Mouse (Mus musculus) C2C12 (cell line): ENCODE results near the gene Il1rapl2. TPM values are rescaled to one million over a fixed set of nuclear protein-coding genes. Genes with fewer than 3 reads are reported as not detected.
A peak's percentile ranks its signal among the peaks of the same experiment; 100 is the strongest.

ENCODE experiments used
- H3K27me3 ChIP-seq: one replicate; pipeline ENCODE4 v1.6.1; 2011; ENCODE audit not compliant: control insufficient read depth, insufficient read depth, insufficient read length
- H3K36me3 ChIP-seq: one replicate; pipeline ENCODE4 v1.6.1; 2011; ENCODE audit not compliant: control insufficient read depth, insufficient read depth
- H3K4me3 ChIP-seq: one replicate; pipeline ENCODE4 v1.5.1; 2011; ENCODE audit warnings: mild to moderate bottlenecking, control low read depth; ENCODE audit not compliant: poor library complexity, insufficient read depth, severe bottlenecking
- H3K79me2 ChIP-seq: one replicate; pipeline ENCODE4 v1.6.1; 2011; ENCODE audit not compliant: control insufficient read depth, insufficient read depth
- H3K79me3 ChIP-seq: one replicate; pipeline ENCODE4 v1.6.1; 2011; ENCODE audit warnings: low read depth, control low read depth
- H3ac ChIP-seq: one replicate; pipeline ENCODE3; 2011; ENCODE audit warnings: low read depth; ENCODE audit not compliant: control insufficient read depth, insufficient read length
- CEBPB ChIP-seq: IDR thresholded peaks from one replicate; pipeline ENCODE4 v1.6.1; 2011; ENCODE audit warnings: low read depth, mild to moderate bottlenecking, control low read depth, moderate library complexity
- CTCF ChIP-seq: IDR thresholded peaks from one replicate; pipeline ENCODE4 v1.5.1; 2011; ENCODE audit not compliant: control insufficient read depth, insufficient read depth, insufficient read length
- FOSL1 ChIP-seq: IDR thresholded peaks from one replicate; pipeline ENCODE4 v1.8.0; 2011; ENCODE audit warnings: mild to moderate bottlenecking, low read length; ENCODE audit not compliant: poor library complexity, insufficient read depth, severe bottlenecking
- MAX ChIP-seq: IDR thresholded peaks from one replicate; pipeline ENCODE4 v1.6.1; 2011; ENCODE audit warnings: mild to moderate bottlenecking, control low read depth
- MYOD1 ChIP-seq: IDR thresholded peaks from one replicate; pipeline ENCODE4 v1.6.1; 2011; ENCODE audit warnings: low read depth; ENCODE audit not compliant: control insufficient read depth, insufficient read length
- MYOG ChIP-seq: IDR thresholded peaks from one replicate; pipeline ENCODE4 v1.6.1; 2011; ENCODE audit not compliant: control insufficient read depth, insufficient read length; ENCODE audit errors: extremely low read depth
- USF1 ChIP-seq: IDR thresholded peaks from one replicate; pipeline ENCODE4 v1.6.1; 2011; ENCODE audit warnings: low read depth, mild to moderate bottlenecking, control low read depth, moderate library complexity
- polyA plus RNA-seq: library from polyadenylated mRNA; unstranded; fragments of >200 nt; fragmentation: generic; extraction: Trizol; gene quantifications from one replicate; pipeline ENCODE4 v1.2.1, GENCODE M21; 2012; ENCODE audit warnings: missing spikeins

Gene Il1rapl2
- polyA plus RNA-seq, 1 experiment, result not detected

- Histone ChIP-seq H3K79me2 (no peaks in the 10 kb centered on the region), H3ac (no peak overlapping the region), H3K27me3 (no peaks in the 10 kb centered on the region), H3K36me3 (no peaks in the 10 kb centered on the region), H3K4me3 (no peak overlapping the region), H3K79me3 (no peaks in the 10 kb centered on the region)
- TF ChIP-seq MYOG (no peak), FOSL1 (peak; percentile 12), MYOD1 (peak; percentile 20)
Measured at GRCm38 (mm10) chrX:138620106-138620505, 1049.7 kb downstream of the Il1rapl2 start.

GRCm38 (mm10) chrX:138625311-138625710, 1054.9 kb downstream of the Il1rapl2 start:
- no peaks in the 10 kb centered on the region for H3K79me2 ChIP-seq
- no peaks in the 10 kb centered on the region for H3K36me3 ChIP-seq
- no peak overlapping the region for H3K4me3 ChIP-seq
- no peaks in the 10 kb centered on the region for H3K27me3 ChIP-seq
- H3K79me3 ChIP-seq, result no peaks in the 10 kb centered on the region
- H3ac ChIP-seq, result no peak overlapping the region
- TF ChIP-seq CEBPB, result no peak
- no peak for TF ChIP-seq MYOD1

GRCm38 (mm10) chrX:138722372-138722771, 1152.0 kb downstream of the Il1rapl2 start:
- Histone ChIP-seq H3K27me3 (no peaks in the 10 kb centered on the region), H3K36me3 (no peaks in the 10 kb centered on the region), H3K79me2 (no peaks in the 10 kb centered on the region), H3K79me3 (no peaks in the 10 kb centered on the region), H3K4me3 (no peak overlapping the region), H3ac (no peak overlapping the region)
- no peak for TF ChIP-seq MYOG
- no peak for TF ChIP-seq FOSL1
- TF ChIP-seq MYOD1, result peak; percentile 87

- Histone ChIP-seq H3K79me2 (no peaks in the 10 kb centered on the region), H3K36me3 (no peaks in the 10 kb centered on the region), H3K79me3 (no peaks in the 10 kb centered on the region), H3K27me3 (no peaks in the 10 kb centered on the region), H3ac (no peak overlapping the region), H3K4me3 (no peak overlapping the region)
- TF ChIP-seq USF1 (no peak), CEBPB (no peak), MYOD1 (no peak), MAX (no peak), MYOG (no peak), FOSL1 (no peak), CTCF (no peak)
Measured at GRCm38 (mm10) chrX:138800958-138801357, 1230.5 kb downstream of the Il1rapl2 start.

GRCm38 (mm10) chrX:138831876-138832275, 1261.5 kb downstream of the Il1rapl2 start:
- Histone ChIP-seq H3K36me3 (no peaks in the 10 kb centered on the region), H3K4me3 (no peak overlapping the region), H3ac (no peak overlapping the region), H3K79me2 (no peaks in the 10 kb centered on the region), H3K79me3 (no peaks in the 10 kb centered on the region), H3K27me3 (no peaks in the 10 kb centered on the region)
- TF ChIP-seq USF1, result no peak
- no peak for TF ChIP-seq MYOG
- TF ChIP-seq MYOD1, result no peak
- no peak for TF ChIP-seq CEBPB
- TF ChIP-seq CTCF, result no peak
- TF ChIP-seq MAX, result no peak
- TF ChIP-seq FOSL1, result no peak

- Histone ChIP-seq H3K4me3 (no peak overlapping the region), H3K27me3 (no peaks in the 10 kb centered on the region), H3K36me3 (no peaks in the 10 kb centered on the region), H3ac (no peak overlapping the region), H3K79me3 (no peaks in the 10 kb centered on the region), H3K79me2 (no peaks in the 10 kb centered on the region)
- TF ChIP-seq CTCF (no peak), MYOD1 (no peak), MYOG (no peak), FOSL1 (no peak), MAX (no peak), USF1 (no peak), CEBPB (no peak)
Measured at GRCm38 (mm10) chrX:138833894-138834293, 1263.5 kb downstream of the Il1rapl2 start.
